Mouse (Mus musculus): ENCODE results near the gene Pald1. TPM values are rescaled to one million over a fixed set of nuclear protein-coding genes. Genes with fewer than 3 reads are reported as not detected.

Gene Pald1
- polyA plus RNA-seq, 1 experiment = 69.1 TPM

GRCm38 (mm10) chr10:61345179-61345578 is 38.2 kb downstream of the Pald1 start:
- Histone ChIP-seq H3K4me3 (replicated peaks; ENCODE audit: extremely low read depth, low read depth, low read length) (no peak overlapping the region), H3K4me1 (ENCODE audit: control insufficient read depth, insufficient read depth, low read length) (peaks cover 11% of the 10 kb centered on the region)
- TF ChIP-seq CTCF (IDR thresholded peaks at IDR 0.05; ENCODE audit: insufficient read depth, low read length) = no peak
- TF ChIP-seq POLR2A (IDR thresholded peaks at IDR 0.05; ENCODE audit: borderline replicate concordance, extremely low read depth, low read depth, low read length) = no peak
- 57% methylated on average over 8 of the region's 8 CpGs for WGBS
- no peak for DNase-seq

GRCm38 (mm10) chr10:61343950-61344349 is 39.4 kb downstream of the Pald1 start:
- TF ChIP-seq CTCF (IDR thresholded peaks at IDR 0.05; ENCODE audit: insufficient read depth, low read length) (peak; percentile 88), POLR2A (IDR thresholded peaks at IDR 0.05; ENCODE audit: borderline replicate concordance, extremely low read depth, low read depth, low read length) (no peak)
- Histone ChIP-seq H3K4me3 (replicated peaks; ENCODE audit: extremely low read depth, low read depth, low read length) (no peak overlapping the region), H3K4me1 (ENCODE audit: control insufficient read depth, insufficient read depth, low read length) (peaks cover 11% of the 10 kb centered on the region)
- 65% methylated on average over 8 of the region's 8 CpGs for WGBS
- DNase-seq = peak; percentile 64

DNA sequence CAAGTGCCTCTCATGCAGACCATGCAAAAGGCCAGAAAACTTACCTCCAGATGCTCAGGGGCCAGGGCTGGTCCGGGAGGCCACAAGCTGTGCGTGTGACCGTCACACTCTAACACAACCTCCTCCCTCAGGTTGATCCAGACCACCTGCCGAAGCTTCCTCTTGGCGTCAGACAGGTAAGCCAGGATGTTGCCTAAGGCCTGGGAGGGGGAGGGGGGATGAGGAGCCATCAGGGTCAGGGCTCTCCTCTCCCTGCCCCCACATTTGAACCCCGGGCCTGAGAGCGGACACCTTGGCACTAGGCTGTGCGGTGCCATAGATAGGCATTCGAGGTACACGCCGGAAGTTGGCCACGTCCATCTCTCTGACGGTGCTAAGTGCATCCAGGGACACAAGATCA is 40.6 kb downstream of the Pald1 start:
- 96% methylated on average over 13 of the region's 13 CpGs for WGBS
- Histone ChIP-seq H3K4me3 (replicated peaks; ENCODE audit: extremely low read depth, low read depth, low read length) (no peak overlapping the region), H3K4me1 (ENCODE audit: control insufficient read depth, insufficient read depth, low read length) (peaks cover 11% of the 10 kb centered on the region)
- DNase-seq = no peak
- TF ChIP-seq POLR2A (IDR thresholded peaks at IDR 0.05; ENCODE audit: borderline replicate concordance, extremely low read depth, low read depth, low read length) = no peak
- no peak for TF ChIP-seq CTCF (IDR thresholded peaks at IDR 0.05; ENCODE audit: insufficient read depth, low read length)

GRCm38 (mm10) chr10:61341557-61341956 is 41.8 kb downstream of the Pald1 start:
- H3K4me3 ChIP-seq (replicated peaks; ENCODE audit: extremely low read depth, low read depth, low read length) = no peak overlapping the region
- WGBS = 56% methylated on average over 6 of the region's 6 CpGs
- peak; percentile 73 for DNase-seq
- peaks cover 8% of the 10 kb centered on the region for H3K4me1 ChIP-seq (ENCODE audit: control insufficient read depth, insufficient read depth, low read length)
- TF ChIP-seq CTCF (IDR thresholded peaks at IDR 0.05; ENCODE audit: insufficient read depth, low read length) (peak; percentile 94), POLR2A (IDR thresholded peaks at IDR 0.05; ENCODE audit: borderline replicate concordance, extremely low read depth, low read depth, low read length) (no peak)

DNA sequence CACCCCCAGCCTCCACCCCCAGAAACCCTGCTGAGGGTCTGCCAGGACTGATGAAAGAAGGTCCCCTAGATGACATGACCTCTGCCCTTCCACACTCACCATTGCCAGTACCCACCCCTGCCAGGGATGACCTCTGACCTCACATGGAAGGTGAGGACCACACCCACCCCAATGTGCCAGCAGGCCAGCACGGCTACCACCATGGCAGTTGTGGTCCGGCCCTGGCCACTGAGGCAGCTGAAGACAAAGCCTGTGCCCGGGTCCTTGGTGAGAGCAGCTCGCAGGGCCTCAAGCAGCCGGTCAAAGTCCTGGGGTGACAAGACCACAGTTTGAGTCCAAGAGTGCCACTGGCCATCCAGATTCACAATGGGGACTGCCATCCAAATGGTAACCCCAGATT is 42.3 kb downstream of the Pald1 start:
- DNase-seq = no peak
- TF ChIP-seq CTCF (IDR thresholded peaks at IDR 0.05; ENCODE audit: insufficient read depth, low read length) (no peak), POLR2A (IDR thresholded peaks at IDR 0.05; ENCODE audit: borderline replicate concordance, extremely low read depth, low read depth, low read length) (no peak)
- WGBS = 94% methylated on average over 5 of the region's 5 CpGs
- no peak overlapping the region for H3K4me3 ChIP-seq (replicated peaks; ENCODE audit: extremely low read depth, low read depth, low read length)
- peaks cover 6% of the 10 kb centered on the region; the same call in 1 of the 2 replicates for H3K4me1 ChIP-seq (ENCODE audit: control insufficient read depth, insufficient read depth, low read length)

- no peak for TF ChIP-seq POLR2A (IDR thresholded peaks at IDR 0.05; ENCODE audit: borderline replicate concordance, extremely low read depth, low read depth, low read length)
- no peak for TF ChIP-seq CTCF (IDR thresholded peaks at IDR 0.05; ENCODE audit: insufficient read depth, low read length)
- WGBS = 79% methylated on average over 9 of the region's 9 CpGs
Observed at GRCm38 (mm10) chr10:61340247-61340646, 43.1 kb downstream of the Pald1 start.

GRCm38 (mm10) chr10:61339216-61339615 is 44.1 kb downstream of the Pald1 start:
- Histone ChIP-seq H3K4me1 (ENCODE audit: control insufficient read depth, insufficient read depth, low read length) (no peaks in the 10 kb centered on the region), H3K4me3 (replicated peaks; ENCODE audit: extremely low read depth, low read depth, low read length) (no peak overlapping the region)
- WGBS = 91% methylated on average over 9 of the region's 9 CpGs
- TF ChIP-seq CTCF (IDR thresholded peaks at IDR 0.05; ENCODE audit: insufficient read depth, low read length) = peak; percentile 22; the same call in 1 of the 2 replicates
- TF ChIP-seq POLR2A (IDR thresholded peaks at IDR 0.05; ENCODE audit: borderline replicate concordance, extremely low read depth, low read depth, low read length) = no peak
- DNase-seq = no peak

More at GRCm38 (mm10) chr10:61340247-61340646, 43.1 kb downstream of the Pald1 start:
- Histone ChIP-seq H3K4me3 (replicated peaks; ENCODE audit: extremely low read depth, low read depth, low read length) (no peak overlapping the region), H3K4me1 (ENCODE audit: control insufficient read depth, insufficient read depth, low read length) (peaks cover 2% of the 10 kb centered on the region; the same call in 1 of the 2 replicates)
- no peak for DNase-seq

DNA sequence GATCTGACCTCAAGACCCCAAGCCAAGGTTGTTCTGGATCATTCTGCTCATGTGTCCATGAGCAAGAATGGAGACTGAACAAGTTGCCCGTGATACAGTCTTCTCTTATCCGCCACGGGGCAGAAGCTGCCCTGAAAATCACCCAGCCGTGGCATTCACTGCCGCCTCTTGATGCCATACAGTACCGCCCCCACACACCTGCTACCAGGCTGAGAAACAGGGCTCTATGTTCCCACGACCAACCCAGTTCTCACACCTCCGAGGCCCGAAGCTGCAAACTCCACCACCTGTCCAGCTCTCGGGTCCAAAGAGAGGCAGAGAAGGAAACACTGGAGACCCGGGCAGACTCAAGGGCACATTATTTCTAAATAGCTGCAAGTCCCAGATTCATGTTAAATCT is 45.7 kb downstream of the Pald1 start:
- Histone ChIP-seq H3K4me3 (replicated peaks; ENCODE audit: extremely low read depth, low read depth, low read length) (no peak overlapping the region), H3K4me1 (ENCODE audit: control insufficient read depth, insufficient read depth, low read length) (no peaks in the 10 kb centered on the region)
- 85% methylated on average over 11 of the region's 11 CpGs for WGBS
- no peak for DNase-seq
- TF ChIP-seq POLR2A (IDR thresholded peaks at IDR 0.05; ENCODE audit: borderline replicate concordance, extremely low read depth, low read depth, low read length) (no peak), CTCF (IDR thresholded peaks at IDR 0.05; ENCODE audit: insufficient read depth, low read length) (no peak)

DNA sequence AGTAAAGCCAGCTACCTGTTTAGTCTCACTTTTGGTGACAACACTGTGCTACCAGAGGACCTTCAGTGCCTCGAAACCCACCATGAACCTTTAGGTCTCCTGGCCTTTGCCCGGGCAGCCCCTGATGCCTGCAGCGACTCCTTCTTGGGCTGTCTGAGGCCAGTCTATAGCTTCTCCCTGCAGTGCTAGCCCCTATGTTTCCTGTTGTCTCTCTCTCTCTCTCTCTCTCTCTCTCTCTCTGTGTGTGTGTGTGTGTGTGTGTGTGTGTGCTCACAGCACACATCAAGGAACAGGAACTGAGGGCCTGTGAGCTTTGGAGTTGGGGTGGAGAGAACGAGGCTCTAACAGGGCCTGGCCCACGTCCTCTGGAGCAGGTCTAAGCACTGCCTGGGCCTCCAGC is 46.7 kb downstream of the Pald1 start:
- Histone ChIP-seq H3K4me3 (replicated peaks; ENCODE audit: extremely low read depth, low read depth, low read length) (no peak overlapping the region), H3K4me1 (ENCODE audit: control insufficient read depth, insufficient read depth, low read length) (no peaks in the 10 kb centered on the region)
- TF ChIP-seq CTCF (IDR thresholded peaks at IDR 0.05; ENCODE audit: insufficient read depth, low read length) (no peak), POLR2A (IDR thresholded peaks at IDR 0.05; ENCODE audit: borderline replicate concordance, extremely low read depth, low read depth, low read length) (no peak)
- 62% methylated on average over 5 of the region's 5 CpGs for WGBS
- no peak for DNase-seq

GRCm38 (mm10) chr10:61336137-61336536 is 47.2 kb downstream of the Pald1 start:
- Histone ChIP-seq H3K4me3 (replicated peaks; ENCODE audit: extremely low read depth, low read depth, low read length) (no peak overlapping the region), H3K4me1 (ENCODE audit: control insufficient read depth, insufficient read depth, low read length) (no peaks in the 10 kb centered on the region)
- TF ChIP-seq CTCF (IDR thresholded peaks at IDR 0.05; ENCODE audit: insufficient read depth, low read length) (peak; percentile 63), POLR2A (IDR thresholded peaks at IDR 0.05; ENCODE audit: borderline replicate concordance, extremely low read depth, low read depth, low read length) (no peak)
- peak; percentile 71 for DNase-seq
- 28% methylated on average over 6 of the region's 6 CpGs for WGBS

Measured in lung, adult 2 months (tissue).